27 mouse cellular contexts compared by ENCODE assay signal in the genomic region with DNA sequence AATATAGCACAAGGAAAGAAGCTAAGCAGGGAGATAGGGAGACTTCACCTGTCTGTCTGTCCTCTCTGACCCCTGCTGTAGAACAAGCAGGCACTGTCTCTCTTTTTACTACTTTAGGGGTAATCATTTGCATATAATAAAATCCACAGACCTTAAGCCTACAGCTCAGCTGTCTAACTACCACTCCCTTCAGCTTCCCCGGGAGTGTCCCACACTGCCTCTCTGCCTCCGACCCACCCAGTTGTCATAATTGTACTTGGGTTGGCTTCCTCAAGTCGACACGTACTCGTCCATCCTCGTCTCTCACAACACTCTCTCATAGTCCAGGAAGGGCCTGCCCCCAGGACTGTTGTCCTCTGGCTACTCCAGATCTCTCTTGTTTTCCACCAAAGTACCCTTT. TPM values are rescaled to one million over a fixed set of nuclear protein-coding genes. Genes with fewer than 3 reads are reported as not detected.
DNase-seq lines count a peak whose midpoint lies in the region; ATAC-seq and TF ChIP-seq lines count a peak whose summit lies in the region.
"Had no signal": no experiment of that assay in that cellular context is flagged by ENCODE, and none has a peak within 500 bp of the region (broad histone marks: within the 10 kb centered on the region; RNA-seq: fewer than 3 reads in every experiment).

No protein-coding gene starts in this region.

- peaks cover 7% of the 10 kb centered on the region; the same call in 1 of the 2 replicates for H3K36me3 ChIP-seq in hindbrain, postnatal 0 days (ENCODE audit: insufficient read depth, low read length)
- H3K36me3 ChIP-seq in hindbrain, embryonic 10.5 days = peaks cover 57% of the 10 kb centered on the region
- H3K36me3 ChIP-seq in lung, postnatal 0 days (ENCODE audit: insufficient read depth, low read length) = 0 out of 2 replicates have a peak, but pooled peaks cover 4% of the 10 kb centered on the region
- H3K36me3 ChIP-seq in intestine, embryonic 16.5 days (ENCODE audit: control insufficient read depth, insufficient read depth, low read length) = no peaks in the 10 kb centered on the region
- H3K36me3 ChIP-seq in stomach, embryonic 16.5 days (ENCODE audit: control insufficient read depth, insufficient read depth, low read length) = no peaks in the 10 kb centered on the region
- peaks cover 11% of the 10 kb centered on the region for H3K36me3 ChIP-seq in kidney, embryonic 16.5 days (ENCODE audit: insufficient read depth, low read length)

- 0 out of 2 replicates have a peak overlapping the region, but pooled peaks have one; percentile 3 for H3K27ac ChIP-seq in hindbrain, postnatal 0 days
- H3K27ac ChIP-seq in hindbrain, embryonic 10.5 days = no peak overlapping the region
- peak overlapping the region; percentile 89 for H3K27ac ChIP-seq in lung, postnatal 0 days (ENCODE audit: low read length)
- peak overlapping the region; percentile 74 for H3K27ac ChIP-seq in intestine, embryonic 16.5 days (ENCODE audit: low read length)
- H3K27ac ChIP-seq in stomach, embryonic 16.5 days (ENCODE audit: low read length) = peak overlapping the region; percentile 80
- H3K27ac ChIP-seq in kidney, embryonic 16.5 days (ENCODE audit: low read length) = no peak overlapping the region
- H3K27ac ChIP-seq: embryonic facial prominence, embryonic 12.5 days; limb, embryonic 15.5 days; liver, embryonic 15.5 days had no signal

- H3K9me3 ChIP-seq in hindbrain, postnatal 0 days (ENCODE audit: low read length) = no peaks in the 10 kb centered on the region
- H3K9me3 ChIP-seq in hindbrain, embryonic 10.5 days = no peaks in the 10 kb centered on the region
- H3K9me3 ChIP-seq in lung, postnatal 0 days (ENCODE audit: low read length) = no peaks in the 10 kb centered on the region
- no peaks in the 10 kb centered on the region for H3K9me3 ChIP-seq in intestine, embryonic 16.5 days (ENCODE audit: control insufficient read depth, low read length)
- no peaks in the 10 kb centered on the region for H3K9me3 ChIP-seq in stomach, embryonic 16.5 days (replicated peaks; ENCODE audit: control insufficient read depth, low read length)
- no peaks in the 10 kb centered on the region for H3K9me3 ChIP-seq in kidney, embryonic 16.5 days (ENCODE audit: low read length)
- H3K9me3 ChIP-seq: embryonic facial prominence, embryonic 12.5 days; forebrain, embryonic 12.5 days; G1E; heart, embryonic 12.5 days; limb, embryonic 15.5 days; liver, embryonic 15.5 days had no signal

- H3K4me3 ChIP-seq in hindbrain, postnatal 0 days (ENCODE audit: low read length) = no peak overlapping the region
- no peak overlapping the region for H3K4me3 ChIP-seq in hindbrain, embryonic 10.5 days
- no peak overlapping the region for H3K4me3 ChIP-seq in lung, postnatal 0 days (ENCODE audit: low read depth, low read length)
- H3K4me3 ChIP-seq in intestine, embryonic 16.5 days (ENCODE audit: low read length) = no peak overlapping the region
- H3K4me3 ChIP-seq in stomach, embryonic 16.5 days (replicated peaks; ENCODE audit: low read length) = no peak overlapping the region
- H3K4me3 ChIP-seq in kidney, embryonic 16.5 days (ENCODE audit: low read length) = no peak overlapping the region
- H3K4me3 ChIP-seq: embryonic facial prominence, embryonic 12.5 days; forebrain, embryonic 12.5 days; heart, embryonic 12.5 days; limb, embryonic 15.5 days; liver, embryonic 15.5 days had no signal

- H3K27me3 ChIP-seq in hindbrain, postnatal 0 days (ENCODE audit: insufficient read depth, low read length) = no peaks in the 10 kb centered on the region
- H3K27me3 ChIP-seq in hindbrain, embryonic 10.5 days (ENCODE audit: insufficient read depth, poor library complexity, severe bottlenecking) = no peaks in the 10 kb centered on the region
- no peaks in the 10 kb centered on the region for H3K27me3 ChIP-seq in lung, postnatal 0 days (replicated peaks; ENCODE audit: insufficient read depth, low read length)
- no peaks in the 10 kb centered on the region for H3K27me3 ChIP-seq in intestine, embryonic 16.5 days (replicated peaks; ENCODE audit: control insufficient read depth, insufficient read depth, low read length)
- H3K27me3 ChIP-seq in stomach, embryonic 16.5 days (ENCODE audit: control insufficient read depth, insufficient read depth, low read length) = no peaks in the 10 kb centered on the region
- H3K27me3 ChIP-seq in kidney, embryonic 16.5 days (ENCODE audit: insufficient read depth, low read length) = no peaks in the 10 kb centered on the region
- H3K27me3 ChIP-seq: CH12.LX; embryonic facial prominence, embryonic 12.5 days; forebrain, embryonic 12.5 days; heart, embryonic 12.5 days; limb, embryonic 15.5 days; liver, embryonic 15.5 days; Patski had no signal

- no peak for ATAC-seq in hindbrain, postnatal 0 days
- ATAC-seq in lung, postnatal 0 days = no peak
- peak; percentile 84 for ATAC-seq in intestine, embryonic 16.5 days
- ATAC-seq in stomach, embryonic 16.5 days (ENCODE audit: insufficient read depth, low FRiP score) = no peak
- no peak for ATAC-seq in kidney, embryonic 16.5 days (ENCODE audit: low FRiP score, low TSS enrichment)
- ATAC-seq: Patski had no signal

- no peak overlapping the region for H3K4me2 ChIP-seq in hindbrain, postnatal 0 days (ENCODE audit: low read depth, low read length)
- no peak overlapping the region for H3K4me2 ChIP-seq in lung, postnatal 0 days (replicated peaks; ENCODE audit: low read depth, low read length)
- H3K4me2 ChIP-seq in intestine, embryonic 16.5 days (ENCODE audit: low read depth, low read length) = no peak overlapping the region
- H3K4me2 ChIP-seq in stomach, embryonic 16.5 days (ENCODE audit: low read depth, low read length) = no peak overlapping the region
- H3K4me2 ChIP-seq in kidney, embryonic 16.5 days (replicated peaks; ENCODE audit: low read depth, low read length) = no peak overlapping the region
- H3K4me2 ChIP-seq: embryonic facial prominence, embryonic 12.5 days; forebrain, embryonic 12.5 days; heart, embryonic 12.5 days; limb, embryonic 15.5 days; liver, embryonic 15.5 days had no signal

- TF ChIP-seq CTCF in hindbrain, postnatal 0 days (IDR thresholded peaks at IDR 0.05; ENCODE audit: low read depth) = no peak
- no peak for TF ChIP-seq CTCF in lung, postnatal 0 days (IDR thresholded peaks at IDR 0.05)

- no peak overlapping the region for H3K9ac ChIP-seq in hindbrain, postnatal 0 days (replicated peaks; ENCODE audit: low read length)
- H3K9ac ChIP-seq in lung, postnatal 0 days (replicated peaks; ENCODE audit: low read depth) = no peak overlapping the region
- no peak overlapping the region for H3K9ac ChIP-seq in intestine, embryonic 16.5 days (ENCODE audit: low read depth, low read length)
- H3K9ac ChIP-seq in stomach, embryonic 16.5 days (ENCODE audit: low read length) = no peak overlapping the region
- H3K9ac ChIP-seq in kidney, embryonic 16.5 days (replicated peaks; ENCODE audit: low read length) = no peak overlapping the region
- H3K9ac ChIP-seq: embryonic facial prominence, embryonic 12.5 days; forebrain, embryonic 12.5 days; heart, embryonic 12.5 days; limb, embryonic 15.5 days; liver, embryonic 15.5 days had no signal

- TF ChIP-seq EP300 in lung, postnatal 0 days (IDR thresholded peaks at IDR 0.05) = no peak

- H3K4me1 ChIP-seq in hindbrain, postnatal 0 days (ENCODE audit: insufficient read depth, low read length) = no peaks in the 10 kb centered on the region
- H3K4me1 ChIP-seq in hindbrain, embryonic 10.5 days (replicated peaks) = peaks cover 17% of the 10 kb centered on the region
- H3K4me1 ChIP-seq in lung, postnatal 0 days (ENCODE audit: insufficient read depth, low read depth, low read length) = peaks cover 22% of the 10 kb centered on the region; the same call in 1 of the 2 replicates
- H3K4me1 ChIP-seq in intestine, embryonic 16.5 days (ENCODE audit: control insufficient read depth, insufficient read depth, low read length) = peaks cover 40% of the 10 kb centered on the region
- H3K4me1 ChIP-seq in stomach, embryonic 16.5 days (ENCODE audit: control insufficient read depth, insufficient read depth, low read length) = peaks cover 30% of the 10 kb centered on the region
- H3K4me1 ChIP-seq in kidney, embryonic 16.5 days (ENCODE audit: insufficient read depth, low read length) = peaks cover 45% of the 10 kb centered on the region

- 88% methylated on average over 6 of the region's 6 CpGs for WGBS in hindbrain, postnatal 0 days
- WGBS in hindbrain, embryonic 10.5 days = 91% methylated on average over 6 of the region's 6 CpGs
- 37% methylated on average over 6 of the region's 6 CpGs for WGBS in lung, postnatal 0 days
- WGBS in intestine, embryonic 16.5 days = 58% methylated on average over 6 of the region's 6 CpGs
- 70% methylated on average over 6 of the region's 6 CpGs for WGBS in stomach, embryonic 16.5 days
- WGBS in kidney, embryonic 16.5 days = 76% methylated on average over 6 of the region's 6 CpGs

- no peak for DNase-seq in hindbrain, postnatal 0 days (ENCODE audit: low spot score)
- DNase-seq in hindbrain, embryonic 10.5 days (ENCODE audit: low spot score) = no peak
- no peak for DNase-seq in lung, postnatal 0 days (ENCODE audit: low spot score)
- DNase-seq in lung, postnatal 36 days = no peak
- DNase-seq: B cell, adult 2 months; cerebellum, adult 11-12 months; cerebellum, postnatal 14 days; gastrocnemius, postnatal 10 days; heart, postnatal 10 days; kidney, adult 8-10 months; kidney, postnatal 25 days; left cerebral cortex, postnatal 4 days; lung, postnatal 4 days; spleen, adult 18-20 months; thymus, adult 18-20 months; thymus, postnatal 4 days had no signal

RNA-seq across cellular contexts. Expression of a gene that starts 29.1 kb away (rescaled TPM):
- 92.3 and 100 TPM in 2 replicates for total RNA-seq in hindbrain, postnatal 0 days (2014; rRNA removed)
- 23.7 and 23.9 TPM in 2 replicates for polyA plus RNA-seq in hindbrain, postnatal 0 days (2015; fragmentation: Nextera tagmentation; extraction: Ambion mirVana)
- 8.0 and 10.1 TPM in 2 replicates for polyA plus RNA-seq in hindbrain, embryonic 10.5 days (2016; fragmentation: Nextera tagmentation; extraction: Ambion mirVana)
- polyA plus RNA-seq in lung, postnatal 0 days (2015; fragmentation: Nextera tagmentation; extraction: Ambion mirVana) = 22.8 and 25.2 TPM in 2 replicates
- 11.5 and 15.1 TPM in 2 replicates for polyA plus RNA-seq in intestine, embryonic 16.5 days (2015; fragmentation: Nextera tagmentation; extraction: Ambion mirVana)
- polyA plus RNA-seq in stomach, embryonic 16.5 days (2015; fragmentation: Nextera tagmentation; extraction: Ambion mirVana) = 13.8 and 15.7 TPM in 2 replicates
- polyA plus RNA-seq in kidney, embryonic 16.5 days (2015; fragmentation: Nextera tagmentation; extraction: Ambion mirVana) = 11.0 and 13.1 TPM in 2 replicates

Comparison
In these comparisons a context has a peak if more than half of its experiments do, and no peak if none do; other contexts are left out.
1. H3K27ac ChIP-seq: peak in hindbrain, postnatal 0 days (single experiment), lung, postnatal 0 days (single experiment), intestine, embryonic 16.5 days (single experiment) and stomach, embryonic 16.5 days (single experiment); none in hindbrain, embryonic 10.5 days (single experiment) and kidney, embryonic 16.5 days (single experiment).